Mouse (Mus musculus) cerebellum, adult 11 months (tissue): Measurements from ENCODE around the gene Recql.
A peak's percentile ranks its signal among the peaks of the same experiment; 100 is the strongest.

Source experiments
- DNase-seq: peaks from one replicate; pipeline ENCODE4 v3.0.0; 2022

The Recql gene

GRCm38 (mm10) chr6:142387011-142387754 is at the start of gene Recql, which contains the start of gene Golt1b:
Gene Recql (minus strand): TSS chr6:142387087.
Gene Golt1b (plus strand): TSS chr6:142387221.
- DNase-seq = peak; percentile 98

- no peak for DNase-seq
These were observed 42.2 kb upstream of the Recql start for GRCm38 (mm10) chr6:142429072-142429471.

GRCm38 (mm10) chr6:142424976-142425375 is 38.1 kb upstream of the Recql start:
- no peak for DNase-seq

- DNase-seq = no peak
These were observed 27.7 kb upstream of the Recql start for GRCm38 (mm10) chr6:142414597-142414996.

GRCm38 (mm10) chr6:142413845-142414244 is 27.0 kb upstream of the Recql start:
- DNase-seq = no peak

GRCm38 (mm10) chr6:142412906-142413491 is 26.1 kb upstream of the Recql start, which contains the start of gene Spx:
Gene Spx (plus strand): TSS chr6:142413441.
- DNase-seq = no peak

GRCm38 (mm10) chr6:142411140-142411539 is 24.3 kb upstream of the Recql start:
- DNase-seq = no peak

- no peak for DNase-seq
These were observed 8.9 kb upstream of the Recql start for GRCm38 (mm10) chr6:142395756-142396155.

- no peak for DNase-seq
These were observed 7.8 kb upstream of the Recql start for GRCm38 (mm10) chr6:142394669-142395068.

- no peak for DNase-seq
These were observed 5.4 kb upstream of the Recql start for GRCm38 (mm10) chr6:142392312-142392711.

- no peak for DNase-seq
These were observed 2.2 kb upstream of the Recql start for GRCm38 (mm10) chr6:142389101-142389500.

- DNase-seq = no peak
These were observed 926 bp upstream of the Recql start for GRCm38 (mm10) chr6:142387755-142388271.

- no peak for DNase-seq
These were observed 439 bp downstream of the Recql start for GRCm38 (mm10) chr6:142386285-142387010.

- DNase-seq = no peak
These were observed 2.4 kb downstream of the Recql start for GRCm38 (mm10) chr6:142384521-142384920.

- DNase-seq = no peak
These were observed 5.3 kb downstream of the Recql start for GRCm38 (mm10) chr6:142381615-142382014.

- no peak for DNase-seq
These were observed 6.9 kb downstream of the Recql start for GRCm38 (mm10) chr6:142379961-142380360.

GRCm38 (mm10) chr6:142378576-142379330 is 8.1 kb downstream of the Recql start:
- no peak for DNase-seq

- no peak for DNase-seq
These were observed 9.8 kb downstream of the Recql start for GRCm38 (mm10) chr6:142377081-142377480.

GRCm38 (mm10) chr6:142369568-142369967 is 17.3 kb downstream of the Recql start:
- DNase-seq = no peak

- no peak for DNase-seq
These were observed 19.3 kb downstream of the Recql start for GRCm38 (mm10) chr6:142367565-142367964.

- no peak for DNase-seq
These were observed 20.3 kb downstream of the Recql start for GRCm38 (mm10) chr6:142366473-142367018.

- no peak for DNase-seq
These were observed 21.0 kb downstream of the Recql start for GRCm38 (mm10) chr6:142365742-142366472.
